Mouse (Mus musculus) intestine, embryonic 16.5 days (tissue): ENCODE measurements around the gene Nlrp9a. TPM values are rescaled to one million over a fixed set of nuclear protein-coding genes. Genes with fewer than 3 reads are reported as not detected.
"Not testable (repeated sequence)": the region's sequence is repeated elsewhere in the genome, so short reads cannot be mapped to it uniquely, and the experiment has no call there.

Source experiments
- ATAC-seq: fragments of 200-750 bp; cut with Nextera tagmentation; 2 replicates; pipeline ENCODE4 v1.8.0; 2017; ENCODE audit warnings: moderate TSS enrichment, moderate library complexity
- H3K27ac ChIP-seq: fragments of 300-500 bp; sonication (generic); 2 replicates; pipeline ENCODE4 v1.5.1; 2014; ENCODE audit warnings: mild to moderate bottlenecking, low read length
- H3K27me3 ChIP-seq: fragments of 300-500 bp; sonication (generic); replicated peaks from 2 replicates; pipeline ENCODE4 v1.6.1; 2014; ENCODE audit warnings: low read length, control low read depth, mixed read lengths; ENCODE audit not compliant: control insufficient read depth, insufficient read depth
- H3K36me3 ChIP-seq: fragments of 300-500 bp; sonication (generic); 2 replicates; pipeline ENCODE4 v1.6.1; 2014; ENCODE audit warnings: low read length, control low read depth; ENCODE audit not compliant: control insufficient read depth, insufficient read depth
- H3K4me1 ChIP-seq: fragments of 300-500 bp; sonication (generic); 2 replicates; pipeline ENCODE4 v1.6.1; 2014; ENCODE audit warnings: low read length, control low read depth, mixed read lengths; ENCODE audit not compliant: control insufficient read depth, insufficient read depth
- H3K4me2 ChIP-seq: fragments of 300-500 bp; sonication (generic); 2 replicates; pipeline ENCODE4 v1.6.1; 2014; ENCODE audit warnings: low read depth, low read length, control low read depth
- H3K4me3 ChIP-seq: fragments of 300-500 bp; sonication (generic); 2 replicates; pipeline ENCODE4 v1.5.1; 2014; ENCODE audit warnings: mild to moderate bottlenecking, low read length
- H3K9ac ChIP-seq: fragments of 300-500 bp; sonication (generic); 2 replicates; pipeline ENCODE4 v1.6.1; 2014; ENCODE audit warnings: low read depth, low read length
- H3K9me3 ChIP-seq: fragments of 300-500 bp; sonication (generic); 2 replicates; pipeline ENCODE4 v1.6.1; 2016; ENCODE audit warnings: low read length, control low read depth; ENCODE audit not compliant: control insufficient read depth
- WGBS: fragments of 180-500 bp; shearing (Covaris S2); extraction: QIAGEN DNeasy Blood & Tissue Kit; methylation state at CpG from one replicate; pipeline ENCODE4 v1.1.7; 2014; 5-methylcytosine and 5-hydroxymethylcytosine counted together
- microRNA-seq: library from miRNA; unstranded; fragments of <30 nt; microRNA quantifications from one replicate; pipeline ENCODE4, GENCODE M21; 2016
- polyA plus RNA-seq: library from polyadenylated mRNA; unstranded; fragments of >200 nt; fragmentation: Nextera tagmentation; extraction: Ambion mirVana; gene quantifications from 2 replicates; pipeline ENCODE4 v1.2.1, GENCODE M21; 2015

The Nlrp9a gene
- not detected in 2 replicates for polyA plus RNA-seq

DNA sequence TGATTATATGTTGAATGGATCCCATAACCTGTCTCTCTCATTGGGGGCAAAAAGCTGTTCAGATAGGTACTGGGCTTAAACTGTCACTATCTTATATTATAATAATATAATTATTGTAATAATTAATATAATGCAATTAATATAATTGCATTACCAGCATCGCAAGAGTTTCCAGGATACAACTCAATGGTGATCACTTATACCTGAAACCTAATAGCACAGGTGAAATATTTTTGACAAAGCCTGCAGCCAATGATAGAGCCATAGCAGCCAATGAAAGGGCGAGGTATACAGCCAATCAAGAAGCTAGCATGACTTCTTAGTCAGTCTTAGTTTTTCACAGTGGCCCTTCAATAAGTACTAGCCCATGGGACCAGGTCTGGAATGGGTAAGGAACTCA lies at the start of gene Nlrp9a:
Gene Nlrp9a, plus strand, starts transcription at position 301 of the 400 bp plus-strand sequence.
- WGBS, result 68% methylated on average over 2 of the region's 2 CpGs
- H3K4me3 ChIP-seq, H3K4me1 ChIP-seq, ATAC-seq, H3K36me3 ChIP-seq, H3K27me3 ChIP-seq, H3K9me3 ChIP-seq, H3K9ac ChIP-seq, H3K27ac ChIP-seq, H3K4me2 ChIP-seq: not testable (repeated sequence)

DNA sequence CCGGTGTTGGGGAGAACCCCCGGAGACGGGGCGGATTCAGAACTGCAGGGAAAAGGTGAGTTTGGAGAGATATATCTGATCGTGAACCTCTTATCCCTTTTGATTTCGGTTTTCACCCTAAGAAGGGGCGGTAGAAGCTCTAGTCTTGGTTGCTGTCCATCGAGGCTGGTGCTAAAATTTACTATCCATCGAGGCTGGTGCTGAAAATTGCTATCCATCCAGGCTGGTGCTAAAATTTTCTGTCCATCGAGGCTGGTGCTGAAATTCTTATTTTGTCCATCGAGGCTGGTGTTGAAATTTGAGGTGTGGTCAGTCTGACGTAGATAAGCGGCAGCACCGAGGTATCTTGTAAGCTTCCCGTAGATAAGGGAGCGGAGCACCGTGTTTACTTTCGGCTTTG lies 45.3 kb upstream of the Nlrp9a start:
- H3K9ac ChIP-seq, H3K36me3 ChIP-seq, H3K27ac ChIP-seq, H3K4me2 ChIP-seq, H3K27me3 ChIP-seq, ATAC-seq, H3K9me3 ChIP-seq, H3K4me3 ChIP-seq, H3K4me1 ChIP-seq: not testable (repeated sequence)
- 75% methylated on average over 18 of the region's 18 CpGs for WGBS

DNA sequence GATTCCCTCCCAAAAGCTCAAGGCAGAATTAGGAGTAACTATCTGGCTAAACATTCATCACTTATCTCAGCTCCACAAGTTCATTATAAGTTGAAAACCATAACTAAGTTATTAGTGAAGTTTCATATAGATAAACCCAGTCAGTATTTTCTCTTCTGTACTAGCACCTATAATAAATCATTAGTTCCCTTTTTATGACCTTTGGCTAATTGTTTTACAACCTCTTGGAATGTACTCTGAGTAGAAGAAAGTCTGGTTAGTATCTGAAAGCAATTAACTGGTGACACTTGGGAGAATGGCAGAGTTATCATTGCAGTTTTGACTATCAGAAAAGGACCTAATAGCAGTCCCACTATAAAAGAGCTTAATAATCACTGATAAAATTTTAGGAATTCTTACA lies 54.3 kb downstream of the Nlrp9a start:
- ATAC-seq, result peak; percentile 77
- Histone ChIP-seq H3K9me3 (no peaks in the 10 kb centered on the region), H3K4me2 (no peak overlapping the region), H3K9ac (no peak overlapping the region), H3K36me3 (no peaks in the 10 kb centered on the region), H3K27ac (no peak overlapping the region), H3K27me3 (no peaks in the 10 kb centered on the region), H3K4me3 (no peak overlapping the region), H3K4me1 (no peaks in the 10 kb centered on the region)

DNA sequence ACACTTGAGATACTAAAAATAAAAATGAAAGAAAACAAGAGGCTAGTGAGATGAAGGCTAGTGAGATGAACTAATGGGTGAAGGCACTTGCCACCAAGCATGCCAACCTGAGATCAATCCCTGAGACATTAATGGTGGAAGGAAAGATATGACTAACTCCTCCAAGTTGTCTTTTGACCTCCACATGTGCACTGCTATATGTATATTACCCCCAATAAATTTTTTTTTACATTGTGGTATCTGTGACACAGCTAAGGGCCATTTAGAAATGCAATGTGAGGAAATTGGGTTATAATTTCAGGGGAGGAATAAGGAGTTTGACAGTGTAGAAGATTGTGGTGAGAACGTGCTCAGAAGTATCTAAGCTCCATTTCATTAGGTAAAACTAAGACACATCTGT lies 55.0 kb downstream of the Nlrp9a start:
- no peak overlapping the region for H3K27ac ChIP-seq
- no peak overlapping the region for H3K4me3 ChIP-seq
- no peak overlapping the region for H3K4me2 ChIP-seq
- no peaks in the 10 kb centered on the region for H3K4me1 ChIP-seq
- H3K9ac ChIP-seq, result no peak overlapping the region
- no peaks in the 10 kb centered on the region for H3K27me3 ChIP-seq
- no peaks in the 10 kb centered on the region for H3K9me3 ChIP-seq
- no peaks in the 10 kb centered on the region for H3K36me3 ChIP-seq
- WGBS, result 48% methylated on average over 1 of the region's 1 CpGs
- ATAC-seq, result peak; percentile 56; the same call in 1 of the 2 replicates

DNA sequence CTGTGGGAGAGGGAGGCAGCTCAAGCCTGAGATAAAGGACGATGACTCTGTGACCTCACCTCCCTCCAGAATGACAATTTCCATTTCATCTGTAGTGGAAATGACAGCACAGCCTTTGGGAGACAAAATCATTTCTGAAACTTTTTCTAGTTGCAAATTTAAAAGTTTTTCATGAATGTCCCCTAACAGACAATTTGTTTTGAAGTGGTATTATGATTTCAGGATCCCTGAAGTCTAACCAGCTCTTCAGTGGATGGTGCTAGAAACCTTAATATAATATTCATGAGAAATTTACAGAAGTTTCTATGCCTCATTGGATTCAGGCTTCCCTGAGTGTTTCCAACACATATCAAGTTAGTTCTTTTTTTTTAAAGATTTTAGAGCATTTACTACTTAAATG lies 83.5 kb downstream of the Nlrp9a start, which contains the start of gene Vmn1r185:
Gene Vmn1r185, minus strand, starts transcription at position 101 of the 400 bp plus-strand sequence.
- not testable (repeated sequence) for H3K4me2 ChIP-seq, H3K27me3 ChIP-seq, H3K27ac ChIP-seq, H3K4me1 ChIP-seq, H3K9me3 ChIP-seq, ATAC-seq, H3K36me3 ChIP-seq, H3K4me3 ChIP-seq, H3K9ac ChIP-seq
- 71% methylated on average over 1 of the region's 1 CpGs for WGBS

Small RNA genes lying within 50 kb of the gene (microRNA-seq; reads per million reads assigned to microRNA genes)
- not detected for gene Gm25947

Other genes starting within 250 kb of the Nlrp9a start
- gene Cyp2a4, start 227.9 kb upstream of the Nlrp9a start, polyA plus RNA-seq, result not detected in 2 replicates
- not detected in 2 replicates for gene Nlrp9c, start 131.3 kb upstream of the Nlrp9a start, polyA plus RNA-seq
- gene Nlrp4a, start 99.9 kb upstream of the Nlrp9a start, polyA plus RNA-seq, result not detected in 2 replicates
- not detected in 2 replicates for gene Vmn1r185, start 83.4 kb downstream of the Nlrp9a start, polyA plus RNA-seq
- gene Cyp2b23, start 151.4 kb downstream of the Nlrp9a start, polyA plus RNA-seq, result not detected in 2 replicates
- not detected in 2 replicates for gene Cyp2b19, start 222.1 kb downstream of the Nlrp9a start, polyA plus RNA-seq